27 mouse cellular contexts compared by ENCODE assay signal in the genomic region with DNA sequence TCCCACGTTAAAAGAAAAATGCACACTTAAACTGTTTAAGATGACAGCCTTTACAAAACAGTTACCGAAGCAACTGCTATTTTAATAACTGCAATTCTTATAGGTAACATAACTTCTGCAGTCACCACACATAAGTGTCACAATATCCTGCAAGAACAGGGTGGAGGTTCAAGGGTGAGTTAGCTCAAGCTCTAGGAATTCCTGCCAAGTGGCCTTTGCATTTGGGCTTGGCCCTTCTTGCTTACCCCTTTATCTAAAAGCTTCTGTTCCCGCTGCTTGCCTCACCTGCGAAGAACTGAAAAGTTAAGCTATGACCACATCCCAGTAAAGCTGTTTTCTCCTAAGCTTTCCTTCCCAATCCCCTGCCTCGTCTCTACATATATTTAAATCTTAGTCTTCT.
"Had no signal": no experiment of that assay in that cellular context is flagged by ENCODE, and none has a peak within 500 bp of the region (broad histone marks: within the 10 kb centered on the region; RNA-seq: fewer than 3 reads in every experiment).

No protein-coding gene starts in this region.

- ATAC-seq: hindbrain, embryonic 16.5 days; inflammation-experienced regulatory T-cells, adult 6 months; intestine, embryonic 16.5 days had no signal

- H3K36me3 ChIP-seq: heart, embryonic 15.5 days; hindbrain, embryonic 10.5 days; limb, embryonic 10.5 days; limb, embryonic 12.5 days; liver, embryonic 13.5 days; liver, embryonic 15.5 days had no signal

- H3K27ac ChIP-seq: heart, adult 2 months; heart, embryonic 13.5 days; heart, embryonic 15.5 days; hindbrain, embryonic 10.5 days; hindbrain, embryonic 12.5 days; hindbrain, embryonic 14.5 days; left cerebral cortex, adult 2 months; limb, embryonic 10.5 days; limb, embryonic 12.5 days; liver, embryonic 13.5 days; liver, embryonic 15.5 days had no signal

- DNase-seq: gastrocnemius, postnatal 14 days; gastrocnemius, postnatal 36 days; heart, adult 2 months; heart, postnatal 14 days; heart, postnatal 4 days; kidney, adult 18-20 months; kidney, adult 8-10 months; kidney, postnatal 10 days; kidney, postnatal 25 days; kidney, postnatal 4 days; layer of hippocampus, adult 9-11 months; layer of hippocampus, postnatal 36 days; liver; liver, embryonic 13.5 days had no signal

- H3K4me2 ChIP-seq: heart, embryonic 11.5 days; heart, embryonic 13.5 days; heart, embryonic 15.5 days; hindbrain, embryonic 12.5 days; hindbrain, embryonic 14.5 days; limb, embryonic 12.5 days; liver, embryonic 13.5 days; liver, embryonic 15.5 days had no signal

- H3K9me3 ChIP-seq: heart, embryonic 13.5 days; heart, embryonic 15.5 days; hindbrain, embryonic 10.5 days; hindbrain, embryonic 12.5 days; limb, embryonic 10.5 days; limb, embryonic 12.5 days; liver, embryonic 13.5 days; liver, embryonic 15.5 days had no signal

- H3K4me3 ChIP-seq: heart, adult 2 months; heart, embryonic 13.5 days; heart, embryonic 15.5 days; hindbrain, embryonic 10.5 days; hindbrain, embryonic 12.5 days; left cerebral cortex, adult 2 months; limb, embryonic 10.5 days; limb, embryonic 12.5 days; liver, embryonic 13.5 days; liver, embryonic 15.5 days had no signal

- H3K27me3 ChIP-seq: heart, embryonic 13.5 days; heart, embryonic 15.5 days; hindbrain, embryonic 12.5 days; limb, embryonic 12.5 days; liver, embryonic 13.5 days; liver, embryonic 15.5 days had no signal

- H3K9ac ChIP-seq: heart, embryonic 13.5 days; heart, embryonic 15.5 days; hindbrain, embryonic 12.5 days; hindbrain, embryonic 14.5 days; limb, embryonic 12.5 days; liver, embryonic 13.5 days; liver, embryonic 15.5 days had no signal

- H3K4me1 ChIP-seq: heart, embryonic 13.5 days; heart, embryonic 15.5 days; hindbrain, embryonic 10.5 days; hindbrain, embryonic 12.5 days; limb, embryonic 10.5 days; limb, embryonic 12.5 days; liver, embryonic 13.5 days; liver, embryonic 15.5 days had no signal
